Mouse (Mus musculus): ENCODE measurements around the gene Fndc3a. TPM values are rescaled to one million over a fixed set of nuclear protein-coding genes. Genes with fewer than 3 reads are reported as not detected.

The Fndc3a gene
- polyA plus RNA-seq, 2 experiments = 29.0 to 39.4 TPM

DNA sequence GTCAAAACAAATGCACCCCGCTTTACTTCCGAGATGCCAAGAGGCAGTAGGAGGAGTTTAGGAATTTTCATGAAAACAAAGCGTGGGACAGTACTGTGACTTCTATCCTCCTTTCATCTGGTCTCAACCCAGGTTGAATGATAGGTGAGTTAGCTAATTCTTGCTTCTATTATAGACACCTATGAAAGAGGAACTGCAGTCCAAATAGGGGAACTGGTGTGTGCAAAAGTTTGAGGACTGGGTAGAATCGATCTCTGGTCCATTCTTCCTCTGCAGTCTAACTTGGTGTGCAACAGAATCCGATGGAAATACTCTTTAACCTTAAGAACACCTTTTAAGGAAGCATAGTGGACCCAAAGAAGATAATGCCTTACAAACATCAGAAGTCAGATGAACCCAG lies 30.5 kb upstream of the Fndc3a start:
- Histone ChIP-seq H3K4me3 (replicated peaks; ENCODE audit: low read length) (no peak overlapping the region), H3K4me1 (ENCODE audit: control insufficient read depth, insufficient read depth, low read length) (peaks cover 6% of the 10 kb centered on the region; the same call in 1 of the 2 replicates), H3K27me3 (ENCODE audit: control insufficient read depth, insufficient read depth, low read length) (no peaks in the 10 kb centered on the region), H3K36me3 (ENCODE audit: control insufficient read depth, insufficient read depth, low read length) (no peaks in the 10 kb centered on the region), H3K4me2 (replicated peaks; ENCODE audit: low read depth, low read length, severe bottlenecking) (no peak overlapping the region), H3K9ac (ENCODE audit: low read depth, low read length, severe bottlenecking) (no peak overlapping the region), H3K27ac (replicated peaks; ENCODE audit: low read depth, low read length) (no peak overlapping the region), H3K9me3 (ENCODE audit: control insufficient read depth, low read length) (no peaks in the 10 kb centered on the region)
- WGBS = 90% methylated on average over 5 of the region's 5 CpGs
- ATAC-seq (ENCODE audit: low FRiP score, low read depth) (no peak), DNase-seq (ENCODE audit: low spot score) (no peak)
- no peak for TF ChIP-seq POLR2A (IDR thresholded peaks at IDR 0.05; ENCODE audit: borderline replicate concordance, extremely low read depth, insufficient read depth, insufficient read length)

DNA sequence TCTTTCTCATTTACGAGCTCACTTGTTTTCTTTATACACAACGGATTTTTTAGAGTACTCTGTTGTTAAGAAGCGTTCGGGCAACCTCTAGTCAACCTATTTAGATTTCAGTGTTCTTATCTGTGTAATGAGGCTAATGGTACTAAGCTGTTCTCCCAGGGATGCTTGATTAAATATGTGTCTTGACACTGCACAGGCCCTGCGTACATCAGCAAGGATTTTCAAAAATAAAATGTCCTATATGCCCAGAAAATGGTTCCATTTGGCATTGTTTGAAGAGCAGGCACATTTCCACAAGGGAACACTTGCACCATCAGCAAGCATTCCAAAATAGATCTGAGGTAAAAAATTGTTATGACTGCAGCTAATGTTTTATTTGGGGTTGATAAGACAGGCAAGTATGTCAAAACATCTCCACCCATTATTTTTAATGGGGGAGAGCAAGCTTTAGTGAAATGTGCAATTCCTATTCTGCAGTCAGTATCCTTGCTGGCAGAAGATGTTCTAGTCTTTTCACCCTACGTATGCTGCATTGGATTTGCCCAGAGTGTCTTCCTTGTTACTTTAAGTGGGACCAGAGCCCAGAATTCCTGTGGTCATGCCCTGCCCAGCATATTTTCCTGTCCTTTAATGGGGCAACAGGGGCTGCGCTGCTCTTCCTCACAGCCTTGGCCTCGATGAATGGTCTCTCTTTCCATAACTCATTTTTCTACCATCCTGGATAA lies 29.8 kb upstream of the Fndc3a start:
- Histone ChIP-seq H3K4me3 (replicated peaks; ENCODE audit: low read length) (no peak overlapping the region), H3K9ac (ENCODE audit: low read depth, low read length, severe bottlenecking) (no peak overlapping the region), H3K9me3 (ENCODE audit: control insufficient read depth, low read length) (no peaks in the 10 kb centered on the region), H3K4me2 (replicated peaks; ENCODE audit: low read depth, low read length, severe bottlenecking) (no peak overlapping the region), H3K27me3 (ENCODE audit: control insufficient read depth, insufficient read depth, low read length) (no peaks in the 10 kb centered on the region), H3K27ac (replicated peaks; ENCODE audit: low read depth, low read length) (no peak overlapping the region), H3K36me3 (ENCODE audit: control insufficient read depth, insufficient read depth, low read length) (no peaks in the 10 kb centered on the region), H3K4me1 (ENCODE audit: control insufficient read depth, insufficient read depth, low read length) (peaks cover 6% of the 10 kb centered on the region; the same call in 1 of the 2 replicates)
- no peak for ATAC-seq (ENCODE audit: low FRiP score, low read depth)
- TF ChIP-seq POLR2A (IDR thresholded peaks at IDR 0.05; ENCODE audit: borderline replicate concordance, extremely low read depth, insufficient read depth, insufficient read length) = no peak
- WGBS = 65% methylated on average over 8 of the region's 8 CpGs
- DNase-seq (ENCODE audit: low spot score) = no peak

DNA sequence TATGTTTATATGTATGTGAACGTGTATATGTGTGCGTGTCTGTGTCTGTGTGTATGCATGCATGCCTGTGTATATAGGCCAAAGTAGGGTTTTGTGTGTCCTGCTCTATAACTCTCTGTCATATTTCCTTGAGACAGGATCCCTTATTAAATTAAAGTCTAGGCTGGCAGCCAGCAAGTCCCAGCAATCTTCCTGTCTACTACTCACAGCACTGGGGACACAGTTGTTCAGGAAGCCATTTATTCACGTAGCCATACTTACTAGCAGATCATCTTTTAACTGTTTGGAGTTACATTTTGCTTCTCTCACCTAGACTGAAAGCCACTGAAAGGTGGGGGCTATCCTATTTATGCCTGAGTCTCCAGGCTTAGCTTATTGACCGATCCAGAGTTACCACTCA lies 29.0 kb upstream of the Fndc3a start:
- H3K36me3 ChIP-seq (ENCODE audit: control insufficient read depth, insufficient read depth, low read length) = no peaks in the 10 kb centered on the region
- no peak overlapping the region for H3K4me3 ChIP-seq (replicated peaks; ENCODE audit: low read length)
- DNase-seq (ENCODE audit: low spot score) = no peak
- H3K9ac ChIP-seq (ENCODE audit: low read depth, low read length, severe bottlenecking) = no peak overlapping the region
- no peak for TF ChIP-seq POLR2A (IDR thresholded peaks at IDR 0.05; ENCODE audit: borderline replicate concordance, extremely low read depth, insufficient read depth, insufficient read length)
- no peaks in the 10 kb centered on the region for H3K27me3 ChIP-seq (ENCODE audit: control insufficient read depth, insufficient read depth, low read length)
- 87% methylated on average over 4 of the region's 4 CpGs for WGBS
- H3K4me2 ChIP-seq (replicated peaks; ENCODE audit: low read depth, low read length, severe bottlenecking) = no peak overlapping the region
- H3K27ac ChIP-seq (replicated peaks; ENCODE audit: low read depth, low read length) = no peak overlapping the region
- ATAC-seq (ENCODE audit: low FRiP score, low read depth) = no peak
- H3K4me1 ChIP-seq (ENCODE audit: control insufficient read depth, insufficient read depth, low read length) = peaks cover 6% of the 10 kb centered on the region; the same call in 1 of the 2 replicates
- H3K9me3 ChIP-seq (ENCODE audit: control insufficient read depth, low read length) = no peaks in the 10 kb centered on the region

DNA sequence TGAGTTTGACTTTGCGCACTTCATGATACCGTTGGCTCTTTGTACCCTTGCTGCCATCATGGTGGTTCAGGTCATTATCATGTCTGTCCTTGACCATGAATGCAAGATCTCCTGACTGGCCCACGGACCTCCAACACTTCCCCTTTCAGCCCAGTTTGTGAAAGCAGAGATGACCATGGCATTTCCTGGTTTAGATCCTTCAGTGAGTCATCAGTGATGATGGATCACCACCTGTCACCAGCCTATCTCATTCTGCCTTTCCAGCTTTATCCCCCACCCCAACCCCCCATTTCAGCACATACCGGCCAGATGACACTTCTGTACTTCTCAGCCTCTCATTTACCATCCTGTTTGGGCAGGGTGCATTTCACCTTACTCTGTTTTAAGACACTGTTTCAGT lies 28.4 kb upstream of the Fndc3a start:
- Histone ChIP-seq H3K4me2 (replicated peaks; ENCODE audit: low read depth, low read length, severe bottlenecking) (no peak overlapping the region), H3K9ac (ENCODE audit: low read depth, low read length, severe bottlenecking) (no peak overlapping the region), H3K4me3 (replicated peaks; ENCODE audit: low read length) (no peak overlapping the region), H3K4me1 (ENCODE audit: control insufficient read depth, insufficient read depth, low read length) (peaks cover 6% of the 10 kb centered on the region; the same call in 1 of the 2 replicates), H3K27me3 (ENCODE audit: control insufficient read depth, insufficient read depth, low read length) (no peaks in the 10 kb centered on the region), H3K27ac (replicated peaks; ENCODE audit: low read depth, low read length) (no peak overlapping the region), H3K36me3 (ENCODE audit: control insufficient read depth, insufficient read depth, low read length) (no peaks in the 10 kb centered on the region), H3K9me3 (ENCODE audit: control insufficient read depth, low read length) (no peaks in the 10 kb centered on the region)
- ATAC-seq (ENCODE audit: low FRiP score, low read depth) (no peak), DNase-seq (ENCODE audit: low spot score) (no peak)
- TF ChIP-seq POLR2A (IDR thresholded peaks at IDR 0.05; ENCODE audit: borderline replicate concordance, extremely low read depth, insufficient read depth, insufficient read length) = no peak
- WGBS = 78% methylated on average over 4 of the region's 4 CpGs

DNA sequence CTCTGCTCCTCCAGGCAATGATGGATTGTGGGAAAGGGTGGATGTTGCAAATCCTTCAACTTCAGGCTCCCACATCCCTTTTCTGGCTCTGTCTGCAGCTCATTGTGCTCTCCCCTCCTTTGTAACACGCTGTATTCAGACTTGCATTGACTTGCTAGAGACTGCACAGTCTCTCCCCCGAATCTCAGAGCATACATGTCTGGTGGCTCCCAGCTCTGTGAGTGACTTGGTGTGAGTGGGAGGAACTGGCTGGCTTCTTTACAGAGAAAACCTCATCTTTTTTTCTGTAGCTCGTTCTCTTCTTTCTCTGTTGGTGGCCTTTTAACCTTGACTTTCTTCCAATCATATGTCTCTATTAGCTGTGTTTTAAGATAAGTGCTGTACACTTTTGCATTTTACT lies 16.1 kb upstream of the Fndc3a start:
- no peak overlapping the region for H3K9ac ChIP-seq (ENCODE audit: low read depth, low read length, severe bottlenecking)
- H3K27ac ChIP-seq (replicated peaks; ENCODE audit: low read depth, low read length) = no peak overlapping the region
- no peaks in the 10 kb centered on the region for H3K9me3 ChIP-seq (ENCODE audit: control insufficient read depth, low read length)
- no peaks in the 10 kb centered on the region for H3K27me3 ChIP-seq (ENCODE audit: control insufficient read depth, insufficient read depth, low read length)
- no peaks in the 10 kb centered on the region for H3K36me3 ChIP-seq (ENCODE audit: control insufficient read depth, insufficient read depth, low read length)
- ATAC-seq (ENCODE audit: low FRiP score, low read depth) (no peak), DNase-seq (ENCODE audit: low spot score) (no peak)
- WGBS = 73% methylated on average over 3 of the region's 3 CpGs
- no peak overlapping the region for H3K4me2 ChIP-seq (replicated peaks; ENCODE audit: low read depth, low read length, severe bottlenecking)
- no peak for TF ChIP-seq POLR2A (IDR thresholded peaks at IDR 0.05; ENCODE audit: borderline replicate concordance, extremely low read depth, insufficient read depth, insufficient read length)
- H3K4me1 ChIP-seq (ENCODE audit: control insufficient read depth, insufficient read depth, low read length) = no peaks in the 10 kb centered on the region
- H3K4me3 ChIP-seq (replicated peaks; ENCODE audit: low read length) = no peak overlapping the region

Measured in limb, embryonic 14.5 days (tissue).